Mouse (Mus musculus): Measurements from ENCODE around the gene Gm11172. TPM values are rescaled to one million over a fixed set of nuclear protein-coding genes. Genes with fewer than 3 reads are reported as not detected.

Gm11172 gene
- polyA plus RNA-seq (2012; fragmentation: generic; extraction: Trizol) = not detected

GRCm38 (mm10) chr16:10812865-10813371 is at the start of gene Gm11172:
Gm11172 (plus strand) TSS chr16:10812915.

GRCm38 (mm10) chr16:10785371-10786231 is 27.1 kb upstream of the Gm11172 start, which contains the start of gene Socs1:
Socs1 (minus strand) TSS chr16:10785536.

GRCm38 (mm10) chr16:10788271-10788670 is 24.4 kb upstream of the Gm11172 start, which contains the start of gene Tnp2:
Tnp2 (minus strand) TSS chr16:10788660.

GRCm38 (mm10) chr16:10790702-10791101 is 22.0 kb upstream of the Gm11172 start, which contains the start of gene Prm3:
Prm3 (minus strand) TSS chr16:10790914.

GRCm38 (mm10) chr16:10796034-10796433 is 16.7 kb upstream of the Gm11172 start, which contains the start of gene Prm2:
Prm2 (minus strand) TSS chr16:10796134.

GRCm38 (mm10) chr16:10805789-10806527 is 6.8 kb upstream of the Gm11172 start, which contains the start of gene Prm1:
Prm1 (minus strand) TSS chr16:10805839.

GRCm38 (mm10) chr16:10834911-10835587 is 22.3 kb downstream of the Gm11172 start, which contains the start of gene Rmi2:
Rmi2 (plus strand) TSS chr16:10835059.

Other genes with a start within 250 kb of the Gm11172 start
- gene Socs1, start 27.4 kb upstream of the Gm11172 start, polyA plus RNA-seq (2012; fragmentation: generic; extraction: Trizol) = 1 to 10 TPM; 7.2 to 7.5 TPM
- gene Tnp2, start 24.3 kb upstream of the Gm11172 start, polyA plus RNA-seq (2012; fragmentation: generic; extraction: Trizol) = not detected
- not detected for gene Prm3, start 22.0 kb upstream of the Gm11172 start, polyA plus RNA-seq (2012; fragmentation: generic; extraction: Trizol)
- not detected for gene Prm2, start 16.8 kb upstream of the Gm11172 start, polyA plus RNA-seq (2012; fragmentation: generic; extraction: Trizol)
- gene Prm1, start 7.1 kb upstream of the Gm11172 start, polyA plus RNA-seq (2012; fragmentation: generic; extraction: Trizol) = not detected
- 1 to 10 TPM; 2.4 to 7.2 TPM for gene Rmi2, start 22.1 kb downstream of the Gm11172 start, polyA plus RNA-seq (2012; fragmentation: generic; extraction: Trizol)
- gene Snn, start 248.0 kb downstream of the Gm11172 start, polyA plus RNA-seq (2012; fragmentation: generic; extraction: Trizol) = 10 to 100 TPM in 1 of 2 experiments, 1 to 10 TPM in 1; 6.4 to 79.7 TPM